In the genomic region with DNA sequence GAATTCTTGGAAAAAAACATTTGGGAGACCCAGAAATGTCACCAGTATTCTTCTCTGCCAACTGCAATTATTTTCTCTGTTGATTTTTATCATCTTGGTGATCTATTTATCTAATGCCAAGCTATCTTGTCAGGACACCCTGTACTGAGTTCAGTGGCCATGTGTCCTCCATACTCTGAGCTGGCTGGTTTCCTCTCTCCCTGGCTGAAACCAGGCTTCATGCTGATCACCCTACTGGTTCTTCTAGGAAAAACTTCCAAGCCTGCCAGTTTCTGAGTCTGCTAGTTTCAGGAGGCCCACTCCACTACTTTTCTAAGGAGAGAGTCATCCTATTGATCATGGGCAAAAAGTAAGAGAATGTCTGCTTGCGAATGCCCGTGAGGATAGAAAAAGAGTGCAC, we compare ENCODE assay signal across 27 mouse cellular contexts.
DNase-seq lines count a peak whose midpoint lies in the region; ATAC-seq and TF ChIP-seq lines count a peak whose summit lies in the region.
"Had no signal": no experiment of that assay in that cellular context is flagged by ENCODE, and none has a peak within 500 bp of the region (broad histone marks: within the 10 kb centered on the region; RNA-seq: fewer than 3 reads in every experiment).

No protein-coding gene starts in this region.

- H3K27me3 ChIP-seq in forebrain, embryonic 14.5 days (replicated peaks; ENCODE audit: control insufficient read depth, insufficient read depth, low read length): no peaks in the 10 kb centered on the region
- H3K27me3 ChIP-seq in forebrain, embryonic 13.5 days: no peaks in the 10 kb centered on the region
- H3K27me3 ChIP-seq in cerebellum, adult 2 months (ENCODE audit: control insufficient read depth, insufficient read depth, low read length): no peaks in the 10 kb centered on the region; the same call in 1 of the 2 replicates
- H3K27me3 ChIP-seq: CH12.LX; forebrain, embryonic 15.5 days; intestine, embryonic 15.5 days; limb, embryonic 15.5 days; liver, embryonic 13.5 days; midbrain, embryonic 12.5 days had no signal

- no peaks in the 10 kb centered on the region for H3K9me3 ChIP-seq in forebrain, embryonic 14.5 days (replicated peaks; ENCODE audit: control insufficient read depth, low read length)
- H3K9me3 ChIP-seq in forebrain, embryonic 13.5 days (replicated peaks): no peaks in the 10 kb centered on the region
- H3K9me3 ChIP-seq: forebrain, embryonic 15.5 days; hindbrain, embryonic 10.5 days; intestine, embryonic 15.5 days; limb, embryonic 10.5 days; limb, embryonic 15.5 days; midbrain, embryonic 12.5 days had no signal

- WGBS in forebrain, embryonic 14.5 days: 94% methylated on average over 2 of the region's 2 CpGs
- 97% methylated on average over 2 of the region's 2 CpGs for WGBS in forebrain, embryonic 13.5 days
- WGBS in cerebellum, adult 2 months: 72% methylated on average over 2 of the region's 2 CpGs

- H3K4me2 ChIP-seq in forebrain, embryonic 14.5 days (ENCODE audit: low read length): no peak overlapping the region
- H3K4me2 ChIP-seq in forebrain, embryonic 13.5 days: no peak overlapping the region
- H3K4me2 ChIP-seq: forebrain, embryonic 15.5 days; intestine, embryonic 15.5 days; limb, embryonic 15.5 days; liver, embryonic 13.5 days; lung, embryonic 14.5 days; midbrain, embryonic 12.5 days had no signal

- H3K36me3 ChIP-seq in forebrain, embryonic 14.5 days (ENCODE audit: control insufficient read depth, insufficient read depth, low read length): no peaks in the 10 kb centered on the region
- H3K36me3 ChIP-seq in forebrain, embryonic 13.5 days (ENCODE audit: poor library complexity, severe bottlenecking): no peaks in the 10 kb centered on the region
- H3K36me3 ChIP-seq: forebrain, embryonic 15.5 days; hindbrain, embryonic 10.5 days; intestine, embryonic 15.5 days; limb, embryonic 10.5 days; limb, embryonic 15.5 days; liver, embryonic 13.5 days; midbrain, embryonic 12.5 days had no signal

- no peak overlapping the region for H3K27ac ChIP-seq in forebrain, embryonic 14.5 days (ENCODE audit: low read depth, low read length)
- no peak overlapping the region for H3K27ac ChIP-seq in forebrain, embryonic 13.5 days
- H3K27ac ChIP-seq in cerebellum, adult 2 months (ENCODE audit: insufficient read depth, low read length): no peak overlapping the region
- H3K27ac ChIP-seq: forebrain, embryonic 15.5 days; heart, adult 2 months; hindbrain, embryonic 10.5 days; intestine, embryonic 15.5 days; kidney, postnatal 0 days; limb, embryonic 10.5 days; limb, embryonic 15.5 days; liver, embryonic 13.5 days; midbrain, embryonic 12.5 days had no signal

- DNase-seq in forebrain, embryonic 14.5 days (ENCODE audit: low spot score): peak; percentile 1
- peak; percentile 31 for DNase-seq in brain, adult 2 months (ENCODE audit: low read depth, low spot score)
- peak; percentile 45 to 75 for DNase-seq in cerebellum, adult 2 months
- peak; percentile 81 to 93 for DNase-seq in cerebellum, postnatal 14 days
- DNase-seq in retina, postnatal 1 day: no peak
- no peak for DNase-seq in thymus, postnatal 25 days
- no peak for DNase-seq in lung, postnatal 36 days
- DNase-seq: adrenal gland, adult 2 months; adrenal gland, postnatal 36 days; heart, adult 2 months; heart, postnatal 14 days; kidney, postnatal 4 days; liver, embryonic 13.5 days; lung, embryonic 14.5 days; lung, postnatal 14 days; right cerebral cortex, postnatal 14 days had no signal

- no peaks in the 10 kb centered on the region for H3K4me1 ChIP-seq in forebrain, embryonic 14.5 days (ENCODE audit: control insufficient read depth, insufficient read depth, low read length)
- H3K4me1 ChIP-seq in forebrain, embryonic 13.5 days: peaks cover 7% of the 10 kb centered on the region
- H3K4me1 ChIP-seq in cerebellum, adult 2 months (ENCODE audit: control insufficient read depth, insufficient read depth, low read length): no peaks in the 10 kb centered on the region; the same call in 1 of the 2 replicates
- H3K4me1 ChIP-seq: forebrain, embryonic 15.5 days; intestine, embryonic 15.5 days; limb, embryonic 15.5 days; liver, embryonic 13.5 days had no signal

- TF ChIP-seq CTCF in cerebellum, adult 2 months (IDR thresholded peaks at IDR 0.05; ENCODE audit: borderline replicate concordance, insufficient read depth, low read depth, low read length): no peak

- no peak overlapping the region for H3K9ac ChIP-seq in forebrain, embryonic 14.5 days (ENCODE audit: low read length)
- no peak overlapping the region for H3K9ac ChIP-seq in forebrain, embryonic 13.5 days
- H3K9ac ChIP-seq: forebrain, embryonic 15.5 days; intestine, embryonic 15.5 days; limb, embryonic 15.5 days; liver, embryonic 13.5 days; lung, embryonic 14.5 days; midbrain, embryonic 12.5 days had no signal

- TF ChIP-seq POLR2A in cerebellum, adult 2 months (IDR thresholded peaks at IDR 0.05; ENCODE audit: borderline replicate concordance, insufficient read depth, low read length): no peak

- ATAC-seq in forebrain, embryonic 14.5 days: no peak
- no peak for ATAC-seq in forebrain, embryonic 13.5 days
- ATAC-seq: activated CD4-positive, CD25-positive, alpha-beta regulatory T cell, adult 4 months; forebrain, embryonic 15.5 days; hindbrain, embryonic 16.5 days; intestine, embryonic 15.5 days had no signal

- no peak overlapping the region for H3K4me3 ChIP-seq in forebrain, embryonic 14.5 days (ENCODE audit: low read depth, low read length)
- no peak overlapping the region for H3K4me3 ChIP-seq in forebrain, embryonic 13.5 days
- H3K4me3 ChIP-seq in cerebellum, adult 2 months (replicated peaks; ENCODE audit: insufficient read depth, low read depth, low read length): no peak overlapping the region
- H3K4me3 ChIP-seq: forebrain, embryonic 15.5 days; heart, adult 2 months; hindbrain, embryonic 10.5 days; intestine, embryonic 15.5 days; limb, embryonic 10.5 days; limb, embryonic 15.5 days; liver, embryonic 13.5 days; midbrain, embryonic 12.5 days had no signal

Comparison
In these comparisons a context has a peak if more than half of its experiments do, and no peak if none do; other contexts are left out.
1. DNase-seq: peak in forebrain, embryonic 14.5 days (single experiment), brain, adult 2 months (single experiment), cerebellum, adult 2 months (2 of 2) and cerebellum, postnatal 14 days (2 of 2); none in retina, postnatal 1 day (single experiment), thymus, postnatal 25 days (single experiment) and lung, postnatal 36 days (single experiment).